Mouse (Mus musculus) olfactory bulb, adult 2 months (tissue): ENCODE results near the gene Mrpl53. TPM values are rescaled to one million over a fixed set of nuclear protein-coding genes. Genes with fewer than 3 reads are reported as not detected.
A peak's percentile ranks its signal among the peaks of the same experiment; 100 is the strongest.

Experiments used
- H3K27ac ChIP-seq: fragments of 200-500 bp; 2 replicates; pipeline ENCODE4 v1.5.1; 2012; ENCODE audit warnings: low read depth, low read length; ENCODE audit not compliant: insufficient read depth
- H3K4me1 ChIP-seq: fragments of 200-500 bp; 2 replicates; pipeline ENCODE4 v1.6.1; 2012; ENCODE audit warnings: low read length; ENCODE audit not compliant: control insufficient read depth, insufficient read depth
- H3K4me3 ChIP-seq: fragments of 200-500 bp; 2 replicates; pipeline ENCODE4 v1.5.1; 2012; ENCODE audit warnings: mild to moderate bottlenecking, low read depth, low read length, moderate library complexity; ENCODE audit not compliant: insufficient read depth
- CTCF ChIP-seq: fragments of 200-500 bp; IDR thresholded peaks from 2 replicates; pipeline ENCODE4 v1.5.1; 2012; ENCODE audit warnings: low read depth, mild to moderate bottlenecking, low read length, moderate library complexity; ENCODE audit not compliant: insufficient read depth
- POLR2A ChIP-seq: fragments of 200-500 bp; IDR thresholded peaks from 2 replicates; pipeline ENCODE4 v1.6.1; 2012; ENCODE audit warnings: mild to moderate bottlenecking, low read depth, low read length, moderate library complexity; ENCODE audit not compliant: insufficient read depth
- WGBS: fragments of 180-500 bp; shearing (Covaris S2); methylation state at CpG from one replicate; pipeline ENCODE4 v1.1.7; 2018; 5-methylcytosine and 5-hydroxymethylcytosine counted together
- polyA plus RNA-seq: library from polyadenylated mRNA; stranded (reverse); fragments of >200 nt; gene quantifications from 2 replicates; pipeline ENCODE4 v1.2.4, GENCODE M21; 2012; ENCODE audit warnings: low replicate concordance; ENCODE audit not compliant: missing spikeins, insufficient read depth, insufficient read length

Gene Mrpl53
- polyA plus RNA-seq, 1 experiment, result not detected

GRCm38 (mm10) chr6:83131469-83132034, 22.7 kb downstream of the Mrpl53 start:
- TF ChIP-seq POLR2A (no peak), CTCF (no peak)
- H3K4me1 ChIP-seq, result peaks cover 7% of the 10 kb centered on the region
- 83% methylated on average over 6 of the region's 6 CpGs for WGBS

GRCm38 (mm10) chr6:83132176-83132919, 23.5 kb downstream of the Mrpl53 start:
- TF ChIP-seq CTCF (no peak), POLR2A (no peak)
- Histone ChIP-seq H3K4me1 (peaks cover 14% of the 10 kb centered on the region), H3K4me3 (no peak overlapping the region), H3K27ac (no peak overlapping the region)
- WGBS, result 88% methylated on average over 9 of the region's 9 CpGs

More at GRCm38 (mm10) chr6:83131469-83132034, 22.7 kb downstream of the Mrpl53 start:
- Histone ChIP-seq H3K27ac (no peak overlapping the region), H3K4me3 (no peak overlapping the region)

- Histone ChIP-seq H3K4me1 (peaks cover 22% of the 10 kb centered on the region), H3K4me3 (no peak overlapping the region), H3K27ac (no peak overlapping the region)
- 72% methylated on average over 3 of the region's 3 CpGs for WGBS
- TF ChIP-seq POLR2A, result no peak
- no peak for TF ChIP-seq CTCF
Observed at GRCm38 (mm10) chr6:83134226-83134625, 25.4 kb downstream of the Mrpl53 start.

GRCm38 (mm10) chr6:83134951-83135513, 26.2 kb downstream of the Mrpl53 start, which contains the start of gene Rtkn:
Gene Rtkn, plus strand, starts transcription at chr6:83135463.
- H3K4me3 ChIP-seq, result no peak within 1 kb of the TSS
- peaks cover 22% of the 10 kb centered on the region for H3K4me1 ChIP-seq
- no peak within 1 kb of the TSS for H3K27ac ChIP-seq
- WGBS, result 68% methylated on average over 7 of the region's 7 CpGs
- TF ChIP-seq POLR2A (no peak), CTCF (no peak)

GRCm38 (mm10) chr6:83135571-83136161, 26.8 kb downstream of the Mrpl53 start:
- Histone ChIP-seq H3K27ac (no peak overlapping the region), H3K4me1 (peaks cover 22% of the 10 kb centered on the region), H3K4me3 (no peak overlapping the region)
- WGBS, result 14% methylated on average over 37 of the region's 37 CpGs
- TF ChIP-seq POLR2A (no peak), CTCF (no peak)

GRCm38 (mm10) chr6:83136291-83136880, 27.5 kb downstream of the Mrpl53 start:
- Histone ChIP-seq H3K4me1 (peaks cover 22% of the 10 kb centered on the region), H3K27ac (peak overlapping the region; percentile 30), H3K4me3 (peak overlapping the region; percentile 44)
- TF ChIP-seq POLR2A (no peak), CTCF (no peak)
- WGBS, result 53% methylated on average over 5 of the region's 5 CpGs

- H3K4me1 ChIP-seq, result peaks cover 27% of the 10 kb centered on the region
- peak overlapping the region; percentile 44 for H3K4me3 ChIP-seq
- peak overlapping the region; percentile 30 for H3K27ac ChIP-seq
- WGBS, result 10% methylated on average over 26 of the region's 26 CpGs
- no peak for TF ChIP-seq CTCF
- TF ChIP-seq POLR2A, result 0 out of 2 replicates have a peak, but pooled peaks have one; percentile 4
Observed at GRCm38 (mm10) chr6:83136881-83137575, 28.2 kb downstream of the Mrpl53 start.

GRCm38 (mm10) chr6:83137576-83137950, 28.7 kb downstream of the Mrpl53 start:
- whole genome bisulfite sequencing, result 8% methylated on average over 12 of the region's 12 CpGs
- Histone ChIP-seq H3K4me3 (peak overlapping the region; percentile 44), H3K27ac (peak overlapping the region; percentile 56), H3K4me1 (peaks cover 28% of the 10 kb centered on the region)
- no peak for TF ChIP-seq CTCF
- no peak for TF ChIP-seq POLR2A

- TF ChIP-seq POLR2A, result no peak
- TF ChIP-seq CTCF, result no peak
- peaks cover 31% of the 10 kb centered on the region for H3K4me1 ChIP-seq
- peak overlapping the region; percentile 56 for H3K27ac ChIP-seq
- 10% methylated on average over 11 of the region's 11 CpGs for WGBS
- H3K4me3 ChIP-seq, result peak overlapping the region; percentile 27
Observed at GRCm38 (mm10) chr6:83138056-83138455, 29.2 kb downstream of the Mrpl53 start.
